Mouse (Mus musculus) hindbrain, embryonic 14.5 days (tissue): ENCODE measurements around the gene C1qtnf2. TPM values are rescaled to one million over a fixed set of nuclear protein-coding genes. Genes with fewer than 3 reads are reported as not detected.

ENCODE experiments used
- ATAC-seq: fragments of 200-750 bp; cut with Nextera tagmentation; 2 replicates; pipeline ENCODE4 v1.8.0; 2017; ENCODE audit warnings: moderate number of reproducible peaks, mild to moderate bottlenecking, moderate TSS enrichment, moderate library complexity; ENCODE audit not compliant: low FRiP score
- DNase-seq: peaks from one replicate; pipeline ENCODE4 v3.0.0-alpha.2; 2015; ENCODE audit warnings: low spot score
- H3K27ac ChIP-seq: fragments of 300-500 bp; sonication (generic); 2 replicates; pipeline ENCODE4 v1.5.1; 2014; ENCODE audit warnings: mild to moderate bottlenecking, moderate library complexity
- H3K27me3 ChIP-seq: fragments of 300-500 bp; sonication (generic); 2 replicates; pipeline ENCODE4 v1.6.1; 2014; ENCODE audit warnings: mild to moderate bottlenecking, low read length, mixed read lengths; ENCODE audit not compliant: control insufficient read depth, insufficient read depth
- H3K36me3 ChIP-seq: fragments of 300-500 bp; sonication (generic); replicated peaks from 2 replicates; pipeline ENCODE4 v1.6.1; 2014; ENCODE audit not compliant: control insufficient read depth, insufficient read depth
- H3K4me1 ChIP-seq: fragments of 300-500 bp; sonication (generic); replicated peaks from 2 replicates; pipeline ENCODE4 v1.6.1; 2014; ENCODE audit warnings: antibody characterized with exemption, low read length, mixed read lengths; ENCODE audit not compliant: control insufficient read depth, insufficient read depth
- H3K4me2 ChIP-seq: fragments of 300-500 bp; sonication (generic); replicated peaks from 2 replicates; pipeline ENCODE4 v1.6.1; 2014; ENCODE audit warnings: mild to moderate bottlenecking, moderate library complexity
- H3K4me3 ChIP-seq: fragments of 300-500 bp; sonication (generic); replicated peaks from 2 replicates; pipeline ENCODE4 v1.5.1; 2014; ENCODE audit warnings: mild to moderate bottlenecking, low read length
- H3K9ac ChIP-seq: fragments of 300-500 bp; sonication (generic); 2 replicates; pipeline ENCODE4 v1.6.1; 2014
- H3K9me3 ChIP-seq: fragments of 300-500 bp; sonication (generic); 2 replicates; pipeline ENCODE4 v1.6.1; 2016; ENCODE audit warnings: low read length; ENCODE audit not compliant: control insufficient read depth
- WGBS: fragments of 180-500 bp; shearing (Covaris S2); extraction: QIAGEN DNeasy Blood & Tissue Kit; methylation state at CpG from one replicate; pipeline ENCODE4 v1.1.7; 2014; 5-methylcytosine and 5-hydroxymethylcytosine counted together
- polyA plus RNA-seq: library from polyadenylated mRNA; unstranded; fragments of >200 nt; fragmentation: Nextera tagmentation; extraction: Ambion mirVana; gene quantifications from 2 replicates; pipeline ENCODE4 v1.2.1, GENCODE M21; 2014

Gene C1qtnf2
- polyA plus RNA-seq, 1 experiment from 2014 or later = 11.8 TPM

- no peak overlapping the region for H3K4me3 ChIP-seq
- H3K36me3 ChIP-seq = no peaks in the 10 kb centered on the region
- no peaks in the 10 kb centered on the region for H3K9me3 ChIP-seq
- no peak for ATAC-seq
- no peak overlapping the region for H3K4me2 ChIP-seq
- H3K27me3 ChIP-seq = no peaks in the 10 kb centered on the region
- H3K9ac ChIP-seq = no peak overlapping the region
- no peaks in the 10 kb centered on the region for H3K4me1 ChIP-seq
- no peak overlapping the region for H3K27ac ChIP-seq
- no peak for DNase-seq
Observed at GRCm38 (mm10) chr11:43518821-43519220, 44.7 kb downstream of the C1qtnf2 start.

GRCm38 (mm10) chr11:43520521-43520920, 46.4 kb downstream of the C1qtnf2 start:
- no peak for ATAC-seq
- no peak for DNase-seq
- Histone ChIP-seq H3K36me3 (no peaks in the 10 kb centered on the region), H3K4me3 (no peak overlapping the region), H3K27ac (no peak overlapping the region), H3K4me2 (no peak overlapping the region), H3K9ac (no peak overlapping the region), H3K4me1 (no peaks in the 10 kb centered on the region), H3K27me3 (no peaks in the 10 kb centered on the region), H3K9me3 (no peaks in the 10 kb centered on the region)
- WGBS = 83% methylated on average over 3 of the region's 3 CpGs

- Histone ChIP-seq H3K4me2 (peak overlapping the region; percentile 96), H3K4me3 (peak overlapping the region; percentile 87), H3K36me3 (no peaks in the 10 kb centered on the region), H3K27me3 (no peaks in the 10 kb centered on the region), H3K27ac (peak overlapping the region; percentile 81), H3K9me3 (no peaks in the 10 kb centered on the region), H3K9ac (peak overlapping the region; percentile 74), H3K4me1 (peaks cover 11% of the 10 kb centered on the region; the same call in 1 of the 2 replicates)
- ATAC-seq = peak; percentile 31
- WGBS = under 1% methylated on average over 25 of the region's 25 CpGs
- peak; percentile 58 for DNase-seq
Observed at GRCm38 (mm10) chr11:43528078-43528682, 54.1 kb downstream of the C1qtnf2 start.

- WGBS = under 1% methylated on average over 76 of the region's 79 CpGs
- peak within 1 kb of the TSS; percentile 81 for H3K27ac ChIP-seq
- peak; percentile 78 for DNase-seq
Observed at GRCm38 (mm10) chr11:43528683-43529499, 54.8 kb downstream of the C1qtnf2 start, which contains the start of gene Ccnjl. TSS of gene Ccnjl (plus strand) at chr11:43528784.

GRCm38 (mm10) chr11:43530043-43530442, 56.0 kb downstream of the C1qtnf2 start:
- Histone ChIP-seq H3K27ac (no peak overlapping the region), H3K4me3 (peak overlapping the region; percentile 87), H3K36me3 (no peaks in the 10 kb centered on the region; the same call in 1 of the 2 replicates), H3K9me3 (no peaks in the 10 kb centered on the region), H3K4me1 (peaks cover 11% of the 10 kb centered on the region; the same call in 1 of the 2 replicates), H3K9ac (no peak overlapping the region), H3K27me3 (no peaks in the 10 kb centered on the region), H3K4me2 (peak overlapping the region; percentile 96)
- 9% methylated on average over 3 of the region's 3 CpGs for WGBS
- no peak for DNase-seq
- ATAC-seq = no peak

More at GRCm38 (mm10) chr11:43528683-43529499, 54.8 kb downstream of the C1qtnf2 start, which contains the start of gene Ccnjl:
- H3K4me2 ChIP-seq = peak within 1 kb of the TSS; percentile 96
- H3K9ac ChIP-seq = peak within 1 kb of the TSS; percentile 74
- peak within 1 kb of the TSS; percentile 87 for H3K4me3 ChIP-seq
- H3K9me3 ChIP-seq = no peaks in the 10 kb centered on the region
- H3K36me3 ChIP-seq = no peaks in the 10 kb centered on the region; the same call in 1 of the 2 replicates
- peak; percentile 87 for ATAC-seq
- H3K27me3 ChIP-seq = no peaks in the 10 kb centered on the region
- peaks cover 11% of the 10 kb centered on the region; the same call in 1 of the 2 replicates for H3K4me1 ChIP-seq

GRCm38 (mm10) chr11:43531619-43532018, 57.5 kb downstream of the C1qtnf2 start:
- 36% methylated on average over 5 of the region's 5 CpGs for WGBS

GRCm38 (mm10) chr11:43537074-43537473, 63.0 kb downstream of the C1qtnf2 start:
- Histone ChIP-seq H3K9ac (no peak overlapping the region), H3K27ac (no peak overlapping the region), H3K4me1 (peaks cover 11% of the 10 kb centered on the region), H3K27me3 (no peaks in the 10 kb centered on the region), H3K4me3 (no peak overlapping the region), H3K36me3 (no peaks in the 10 kb centered on the region; the same call in 1 of the 2 replicates), H3K9me3 (no peaks in the 10 kb centered on the region), H3K4me2 (no peak overlapping the region)
- no peak for ATAC-seq
- WGBS = 86% methylated on average over 6 of the region's 6 CpGs
- no peak for DNase-seq

More at GRCm38 (mm10) chr11:43531619-43532018, 57.5 kb downstream of the C1qtnf2 start:
- Histone ChIP-seq H3K9ac (no peak overlapping the region), H3K4me3 (no peak overlapping the region), H3K36me3 (no peaks in the 10 kb centered on the region; the same call in 1 of the 2 replicates), H3K27me3 (no peaks in the 10 kb centered on the region), H3K9me3 (no peaks in the 10 kb centered on the region), H3K4me1 (peaks cover 11% of the 10 kb centered on the region; the same call in 1 of the 2 replicates), H3K4me2 (peak overlapping the region; percentile 96; the same call in 1 of the 2 replicates), H3K27ac (no peak overlapping the region)
- ATAC-seq (0 out of 2 replicates have a peak, but pooled peaks have one; percentile 16), DNase-seq (peak; percentile 43)

- no peak overlapping the region for H3K4me3 ChIP-seq
- H3K4me2 ChIP-seq = 0 out of 2 replicates have a peak overlapping the region, but pooled peaks have one; percentile 16
- no peaks in the 10 kb centered on the region; the same call in 1 of the 2 replicates for H3K36me3 ChIP-seq
- peak overlapping the region; percentile 29; the same call in 1 of the 2 replicates for H3K27ac ChIP-seq
- WGBS = 18% methylated on average over 6 of the region's 6 CpGs
- no peaks in the 10 kb centered on the region for H3K27me3 ChIP-seq
- peak; percentile 38; the same call in 1 of the 2 replicates for ATAC-seq
- H3K9ac ChIP-seq = no peak overlapping the region
- no peak for DNase-seq
- no peaks in the 10 kb centered on the region for H3K9me3 ChIP-seq
- H3K4me1 ChIP-seq = peaks cover 11% of the 10 kb centered on the region
Observed at GRCm38 (mm10) chr11:43539863-43540262, 65.8 kb downstream of the C1qtnf2 start.
